Mouse (Mus musculus) kidney, embryonic 15.5 days (tissue): Measurements from ENCODE around the gene Oaz1. TPM values are rescaled to one million over a fixed set of nuclear protein-coding genes. Genes with fewer than 3 reads are reported as not detected.

Experiments
- ATAC-seq: fragments of 200-750 bp; cut with Nextera tagmentation; replicated peaks from 2 replicates; pipeline ENCODE4 v1.8.0; 2017; ENCODE audit warnings: moderate TSS enrichment; ENCODE audit not compliant: low FRiP score
- H3K27ac ChIP-seq: fragments of 300-500 bp; sonication (generic); 2 replicates; pipeline ENCODE4 v1.5.1; 2015; ENCODE audit warnings: mild to moderate bottlenecking, inconsistent platforms
- H3K27me3 ChIP-seq: fragments of 300-500 bp; sonication (generic); 2 replicates; pipeline ENCODE4 v1.6.1; 2015; ENCODE audit warnings: inconsistent platforms
- H3K36me3 ChIP-seq: fragments of 300-500 bp; sonication (generic); 2 replicates; pipeline ENCODE4 v1.6.1; 2015; ENCODE audit warnings: inconsistent platforms
- H3K4me1 ChIP-seq: fragments of 300-500 bp; sonication (generic); 2 replicates; pipeline ENCODE4 v1.6.1; 2015; ENCODE audit warnings: inconsistent platforms
- H3K4me2 ChIP-seq: fragments of 300-500 bp; sonication (generic); 2 replicates; pipeline ENCODE4 v1.6.1; 2015; ENCODE audit warnings: moderate library complexity, mild to moderate bottlenecking, inconsistent platforms
- H3K4me3 ChIP-seq: fragments of 300-500 bp; sonication (generic); replicated peaks from 2 replicates; pipeline ENCODE4 v1.5.1; 2015; ENCODE audit warnings: mild to moderate bottlenecking, inconsistent platforms
- H3K9ac ChIP-seq: fragments of 300-500 bp; sonication (generic); 2 replicates; pipeline ENCODE4 v1.6.1; 2015; ENCODE audit warnings: mild to moderate bottlenecking, inconsistent platforms
- H3K9me3 ChIP-seq: fragments of 300-500 bp; sonication (generic); replicated peaks from 2 replicates; pipeline ENCODE4 v1.6.1; 2016; ENCODE audit warnings: inconsistent platforms
- WGBS: fragments of 180-500 bp; shearing (Covaris S2); methylation state at CpG from one replicate; pipeline ENCODE4 v1.1.7; 2015; ENCODE audit warnings: mixed read lengths; 5-methylcytosine and 5-hydroxymethylcytosine counted together
- polyA plus RNA-seq: library from polyadenylated mRNA; unstranded; fragments of >200 nt; fragmentation: Nextera tagmentation; extraction: Ambion mirVana; gene quantifications from 2 replicates; pipeline ENCODE4 v1.2.1, GENCODE M21; 2015

The Oaz1 gene
- polyA plus RNA-seq, 1 experiment from 2014 or later: 1,739 TPM

GRCm38 (mm10) chr10:80843087-80843930 is 16.9 kb downstream of the Oaz1 start:
- Histone ChIP-seq H3K4me3 (peak overlapping the region; percentile 48), H3K27me3 (peaks cover 61% of the 10 kb centered on the region), H3K4me1 (peaks cover 17% of the 10 kb centered on the region), H3K36me3 (no peaks in the 10 kb centered on the region), H3K9ac (peak overlapping the region; percentile 44), H3K9me3 (no peaks in the 10 kb centered on the region), H3K27ac (no peak overlapping the region), H3K4me2 (peak overlapping the region; percentile 88)
- WGBS: 9% methylated on average over 32 of the region's 32 CpGs
- 0 out of 2 replicates have a peak, but pooled peaks have one; percentile 7 for ATAC-seq

DNA sequence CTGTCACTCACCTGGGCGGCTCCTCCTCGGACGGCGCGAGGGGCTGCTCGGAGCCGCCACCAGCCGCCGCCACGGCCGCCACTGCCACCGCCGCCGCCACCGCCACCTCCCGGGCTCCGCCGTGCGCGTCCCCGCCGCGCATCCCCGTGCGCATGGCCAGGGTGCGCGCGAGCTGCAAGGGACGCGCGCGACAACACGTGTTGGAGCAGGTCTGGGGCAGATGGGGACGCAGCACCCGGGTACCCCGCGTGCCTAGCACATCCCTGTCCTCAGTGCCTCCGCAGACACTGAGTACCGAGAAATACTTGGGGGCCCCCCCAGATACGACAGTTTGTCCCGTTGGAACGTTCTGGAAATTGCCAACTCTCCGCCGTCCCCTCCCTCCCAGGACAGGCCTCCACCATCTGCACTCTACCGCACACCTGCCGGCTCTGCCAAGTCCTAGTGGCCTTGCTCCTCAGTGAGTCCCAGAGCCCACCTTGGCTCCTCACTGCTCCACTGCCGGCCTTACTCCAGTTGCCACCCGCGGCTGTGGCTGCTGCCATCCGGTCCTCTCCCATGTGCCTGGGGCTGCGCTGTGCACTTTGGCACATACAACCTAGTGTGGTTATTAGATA is 17.6 kb downstream of the Oaz1 start, which contains the start of gene Lingo3:
Gene Lingo3 (minus strand): TSS at position 109 of the 617 bp plus-strand sequence.
- Histone ChIP-seq H3K27me3 (peaks cover 57% of the 10 kb centered on the region), H3K36me3 (no peaks in the 10 kb centered on the region), H3K27ac (no peak within 1 kb of the TSS), H3K9me3 (no peaks in the 10 kb centered on the region), H3K4me2 (peak within 1 kb of the TSS; percentile 88), H3K9ac (peak within 1 kb of the TSS; percentile 44), H3K4me3 (peak within 1 kb of the TSS; percentile 48), H3K4me1 (peaks cover 21% of the 10 kb centered on the region)
- WGBS: 3% methylated on average over 50 of the region's 51 CpGs
- ATAC-seq: no peak

DNA sequence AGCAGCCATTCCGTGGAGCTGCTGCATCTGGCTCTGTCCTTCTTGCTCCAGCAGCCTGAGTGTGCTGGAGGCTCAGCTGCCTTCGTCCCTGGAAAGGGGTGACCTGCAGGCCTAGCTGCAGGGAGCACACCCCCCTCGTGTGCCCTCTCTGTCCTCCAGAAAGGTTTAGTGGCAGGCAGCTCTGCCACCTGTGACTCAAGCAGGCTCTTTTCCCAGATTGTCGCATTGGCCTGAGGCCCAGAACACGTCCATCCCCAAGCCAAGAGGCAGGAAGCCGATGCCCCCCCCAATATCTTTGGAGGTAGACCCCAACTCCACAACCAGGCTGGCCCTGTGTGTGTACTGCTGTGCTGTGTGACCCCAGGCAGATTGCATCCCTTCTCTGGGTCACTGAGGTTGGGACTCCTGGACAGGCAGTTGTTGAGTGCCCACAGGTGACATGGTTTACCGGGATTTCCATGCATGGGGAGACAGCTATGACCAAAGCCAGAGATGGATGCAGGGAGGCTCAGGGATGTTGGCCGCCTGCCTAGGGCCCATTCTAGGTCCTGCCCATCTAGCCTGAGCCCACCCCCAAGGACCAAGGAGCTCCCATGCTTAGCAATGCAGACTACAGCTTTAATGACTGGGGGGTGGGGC is 18.7 kb downstream of the Oaz1 start:
- H3K36me3 ChIP-seq: no peaks in the 10 kb centered on the region
- WGBS: 66% methylated on average over 8 of the region's 8 CpGs
- no peak overlapping the region for H3K27ac ChIP-seq
- peaks cover 21% of the 10 kb centered on the region for H3K4me1 ChIP-seq
- H3K27me3 ChIP-seq: peaks cover 52% of the 10 kb centered on the region
- no peak overlapping the region for H3K9ac ChIP-seq
- H3K9me3 ChIP-seq: no peaks in the 10 kb centered on the region
- H3K4me2 ChIP-seq: no peak overlapping the region
- no peak for ATAC-seq
- H3K4me3 ChIP-seq: no peak overlapping the region

- ATAC-seq: no peak
- Histone ChIP-seq H3K27me3 (peaks cover 52% of the 10 kb centered on the region), H3K9ac (no peak overlapping the region), H3K9me3 (no peaks in the 10 kb centered on the region), H3K4me2 (no peak overlapping the region), H3K4me3 (no peak overlapping the region), H3K27ac (no peak overlapping the region), H3K4me1 (peaks cover 21% of the 10 kb centered on the region), H3K36me3 (no peaks in the 10 kb centered on the region)
- 71% methylated on average over 12 of the region's 12 CpGs for WGBS
Measured at GRCm38 (mm10) chr10:80845732-80846131, 19.3 kb downstream of the Oaz1 start.

DNA sequence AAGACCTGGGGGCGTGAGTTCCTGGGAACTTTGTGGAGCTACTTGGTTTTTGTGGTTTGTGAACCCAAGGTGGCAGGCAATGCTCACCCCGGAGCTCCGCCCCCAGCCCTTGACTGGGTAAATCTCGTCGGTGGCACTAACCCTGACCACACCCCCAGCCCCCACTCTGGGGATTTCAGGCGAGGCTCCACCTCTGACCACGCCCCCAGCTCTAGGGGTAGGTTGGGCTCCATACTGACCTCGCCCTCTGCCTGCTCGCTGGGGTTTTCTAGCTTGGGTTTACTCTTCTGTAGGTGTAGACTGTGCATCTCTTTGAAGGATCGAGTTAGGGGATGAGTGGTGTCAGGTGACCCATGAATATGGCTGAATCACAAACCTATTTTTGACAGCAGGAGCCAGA is 22.1 kb downstream of the Oaz1 start:
- H3K27ac ChIP-seq: no peak overlapping the region
- ATAC-seq: peak; percentile 38
- H3K4me3 ChIP-seq: no peak overlapping the region
- no peak overlapping the region for H3K9ac ChIP-seq
- H3K4me2 ChIP-seq: no peak overlapping the region
- peaks cover 26% of the 10 kb centered on the region for H3K36me3 ChIP-seq
- H3K27me3 ChIP-seq: peaks cover 24% of the 10 kb centered on the region
- 13% methylated on average over 10 of the region's 10 CpGs for WGBS
- H3K4me1 ChIP-seq: peaks cover 18% of the 10 kb centered on the region
- no peaks in the 10 kb centered on the region for H3K9me3 ChIP-seq

DNA sequence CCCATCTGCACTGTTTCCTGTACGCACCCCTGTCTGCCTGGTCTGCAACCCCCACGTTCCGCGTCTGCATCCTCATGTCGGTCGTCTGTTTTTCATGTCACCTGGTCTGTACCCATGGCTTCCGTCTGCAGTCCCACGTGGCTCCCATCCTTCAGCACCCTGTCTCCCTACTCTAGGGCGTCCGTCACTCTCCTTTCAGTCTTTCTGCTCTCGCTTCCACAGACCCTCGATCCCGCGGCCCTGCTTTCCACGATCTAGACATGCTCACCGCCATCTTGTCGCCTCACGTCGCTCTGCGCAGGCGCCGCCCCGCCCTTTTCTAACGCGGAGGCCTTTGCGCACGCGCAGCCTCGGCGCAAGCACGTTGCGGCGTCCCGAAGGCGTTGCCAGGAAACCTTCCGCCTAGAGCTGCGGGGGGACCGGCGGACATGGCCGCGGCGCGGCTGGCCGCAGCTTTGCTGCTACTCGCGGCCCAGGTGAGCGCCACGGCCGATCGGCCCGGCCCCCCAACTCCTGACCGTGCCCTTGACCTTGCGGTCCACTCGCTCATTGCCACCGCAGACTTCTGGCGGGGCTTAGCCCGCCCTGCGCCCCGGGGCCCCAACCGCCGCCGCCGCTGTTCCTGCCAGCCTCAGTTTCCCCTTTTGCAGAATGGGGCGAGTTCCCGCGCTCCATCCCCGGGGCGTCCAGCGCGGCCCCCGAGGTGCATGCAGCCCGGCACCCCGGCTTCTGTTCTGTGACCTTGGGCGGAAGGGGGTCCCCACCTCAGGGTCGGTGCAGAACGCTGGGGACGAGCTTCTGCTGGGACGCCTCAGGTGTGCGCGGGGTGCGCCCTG is 28.7 kb downstream of the Oaz1 start, which contains the start of the genes Lsm7 and Sppl2b:
Gene Lsm7 (minus strand): TSS at position 297 of the 836 bp plus-strand sequence.
Gene Sppl2b (plus strand): TSS at position 363 of the 836 bp plus-strand sequence.
- H3K9ac ChIP-seq: peak within 1 kb of the TSS; percentile 87
- H3K4me2 ChIP-seq: peak within 1 kb of the TSS; percentile 95
- peaks cover 27% of the 10 kb centered on the region for H3K36me3 ChIP-seq
- no peaks in the 10 kb centered on the region for H3K27me3 ChIP-seq
- H3K9me3 ChIP-seq: no peaks in the 10 kb centered on the region
- peaks cover 39% of the 10 kb centered on the region for H3K4me1 ChIP-seq
- H3K4me3 ChIP-seq: peak within 1 kb of the TSS; percentile 88
- peak within 1 kb of the TSS; percentile 68; the same call in 1 of the 2 replicates for H3K27ac ChIP-seq
- ATAC-seq: peak; percentile 80
- under 1% methylated on average over 81 of the region's 81 CpGs for WGBS

- Histone ChIP-seq H3K4me3 (peak overlapping the region; percentile 88), H3K36me3 (peaks cover 27% of the 10 kb centered on the region), H3K9ac (peak overlapping the region; percentile 87), H3K27ac (no peak overlapping the region), H3K9me3 (no peaks in the 10 kb centered on the region), H3K4me1 (peaks cover 39% of the 10 kb centered on the region), H3K4me2 (peak overlapping the region; percentile 95), H3K27me3 (no peaks in the 10 kb centered on the region)
- ATAC-seq: peak; percentile 20
- WGBS: 26% methylated on average over 11 of the region's 11 CpGs
Measured at GRCm38 (mm10) chr10:80855749-80856073, 29.3 kb downstream of the Oaz1 start.

- H3K36me3 ChIP-seq: peaks cover 24% of the 10 kb centered on the region
- 72% methylated on average over 3 of the region's 3 CpGs for WGBS
- H3K4me1 ChIP-seq: peaks cover 39% of the 10 kb centered on the region
- H3K4me2 ChIP-seq: peak overlapping the region; percentile 95
- H3K27me3 ChIP-seq: no peaks in the 10 kb centered on the region
- H3K4me3 ChIP-seq: peak overlapping the region; percentile 88
- H3K9me3 ChIP-seq: no peaks in the 10 kb centered on the region
- ATAC-seq: no peak
- no peak overlapping the region for H3K27ac ChIP-seq
- no peak overlapping the region for H3K9ac ChIP-seq
Measured at GRCm38 (mm10) chr10:80856267-80856666, 29.8 kb downstream of the Oaz1 start.

- Histone ChIP-seq H3K27me3 (no peaks in the 10 kb centered on the region), H3K27ac (no peak overlapping the region), H3K9ac (0 out of 2 replicates have a peak overlapping the region, but pooled peaks have one; percentile 10), H3K9me3 (no peaks in the 10 kb centered on the region), H3K4me1 (peaks cover 39% of the 10 kb centered on the region), H3K4me3 (0 out of 2 replicates have a peak overlapping the region, but pooled peaks have one; percentile 88), H3K36me3 (peaks cover 24% of the 10 kb centered on the region), H3K4me2 (0 out of 2 replicates have a peak overlapping the region, but pooled peaks have one; percentile 95)
- ATAC-seq: no peak
- WGBS: 78% methylated on average over 5 of the region's 5 CpGs
Measured at GRCm38 (mm10) chr10:80856908-80857307, 30.5 kb downstream of the Oaz1 start.

- ATAC-seq: no peak
Measured at GRCm38 (mm10) chr10:80857386-80857785, 30.9 kb downstream of the Oaz1 start.

GRCm38 (mm10) chr10:80857848-80858247 is 31.4 kb downstream of the Oaz1 start:
- no peak overlapping the region for H3K27ac ChIP-seq
- H3K4me1 ChIP-seq: peaks cover 39% of the 10 kb centered on the region
- no peak overlapping the region for H3K4me2 ChIP-seq
- no peak for ATAC-seq
- H3K36me3 ChIP-seq: peaks cover 26% of the 10 kb centered on the region
- H3K4me3 ChIP-seq: no peak overlapping the region
- no peaks in the 10 kb centered on the region for H3K27me3 ChIP-seq
- WGBS: 72% methylated on average over 3 of the region's 3 CpGs
- 0 out of 2 replicates have a peak overlapping the region, but pooled peaks have one; percentile 10 for H3K9ac ChIP-seq
- no peaks in the 10 kb centered on the region for H3K9me3 ChIP-seq

More at GRCm38 (mm10) chr10:80857386-80857785, 30.9 kb downstream of the Oaz1 start:
- peak overlapping the region; percentile 10; the same call in 1 of the 2 replicates for H3K9ac ChIP-seq
- peaks cover 24% of the 10 kb centered on the region for H3K36me3 ChIP-seq
- H3K4me2 ChIP-seq: no peak overlapping the region
- no peak overlapping the region for H3K27ac ChIP-seq
- H3K9me3 ChIP-seq: no peaks in the 10 kb centered on the region
- 72% methylated on average over 8 of the region's 8 CpGs for WGBS
- H3K4me3 ChIP-seq: no peak overlapping the region
- H3K4me1 ChIP-seq: peaks cover 39% of the 10 kb centered on the region
- no peaks in the 10 kb centered on the region for H3K27me3 ChIP-seq
